Mouse (Mus musculus) E14TG2a.4 (cell line): ENCODE measurements around the gene Gm49318.

Source experiments
- CTCF ChIP-seq: conservative IDR thresholded peaks from 2 replicates; pipeline ENCODE4 v1.5.1; 2014; ENCODE audit warnings: low read length
- POU5F1 ChIP-seq: IDR thresholded peaks from 2 replicates; pipeline ENCODE4 v1.6.1; 2014; ENCODE audit warnings: low read length, borderline replicate concordance

DNA sequence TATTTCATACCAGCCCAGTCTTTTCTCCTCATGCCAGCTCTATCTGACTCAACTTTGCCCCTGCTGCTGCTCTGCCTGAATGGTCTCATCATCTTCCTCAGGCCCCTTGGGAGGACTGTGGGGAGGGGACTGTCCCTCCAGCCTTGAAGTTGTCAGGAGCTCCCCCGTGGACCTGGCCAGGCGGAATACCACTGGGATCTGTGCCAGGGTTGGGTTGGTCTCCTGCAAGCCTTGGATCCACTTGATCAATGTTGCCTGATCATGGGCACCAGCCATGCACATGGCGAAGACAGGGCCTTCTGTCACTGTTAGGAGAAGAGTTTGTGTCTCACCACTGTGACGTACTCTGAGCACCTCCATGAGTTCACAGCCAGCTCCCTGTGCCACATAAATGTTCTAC, 1.2 kb upstream of the Gm49318 start:
- TF ChIP-seq CTCF (no peak), POU5F1 (no peak)
